Mouse (Mus musculus): Measurements from ENCODE around the gene Gm12216. TPM values are rescaled to one million over a fixed set of nuclear protein-coding genes. Genes with fewer than 3 reads are reported as not detected.
"Not testable (repeated sequence)": the region's sequence is repeated elsewhere in the genome, so short reads cannot be mapped to it uniquely, and the experiment has no call there.

The Gm12216 gene
- polyA plus RNA-seq (2015; fragmentation: Nextera tagmentation; extraction: Ambion mirVana), result 1.1 and 1.5 TPM in 2 replicates

DNA sequence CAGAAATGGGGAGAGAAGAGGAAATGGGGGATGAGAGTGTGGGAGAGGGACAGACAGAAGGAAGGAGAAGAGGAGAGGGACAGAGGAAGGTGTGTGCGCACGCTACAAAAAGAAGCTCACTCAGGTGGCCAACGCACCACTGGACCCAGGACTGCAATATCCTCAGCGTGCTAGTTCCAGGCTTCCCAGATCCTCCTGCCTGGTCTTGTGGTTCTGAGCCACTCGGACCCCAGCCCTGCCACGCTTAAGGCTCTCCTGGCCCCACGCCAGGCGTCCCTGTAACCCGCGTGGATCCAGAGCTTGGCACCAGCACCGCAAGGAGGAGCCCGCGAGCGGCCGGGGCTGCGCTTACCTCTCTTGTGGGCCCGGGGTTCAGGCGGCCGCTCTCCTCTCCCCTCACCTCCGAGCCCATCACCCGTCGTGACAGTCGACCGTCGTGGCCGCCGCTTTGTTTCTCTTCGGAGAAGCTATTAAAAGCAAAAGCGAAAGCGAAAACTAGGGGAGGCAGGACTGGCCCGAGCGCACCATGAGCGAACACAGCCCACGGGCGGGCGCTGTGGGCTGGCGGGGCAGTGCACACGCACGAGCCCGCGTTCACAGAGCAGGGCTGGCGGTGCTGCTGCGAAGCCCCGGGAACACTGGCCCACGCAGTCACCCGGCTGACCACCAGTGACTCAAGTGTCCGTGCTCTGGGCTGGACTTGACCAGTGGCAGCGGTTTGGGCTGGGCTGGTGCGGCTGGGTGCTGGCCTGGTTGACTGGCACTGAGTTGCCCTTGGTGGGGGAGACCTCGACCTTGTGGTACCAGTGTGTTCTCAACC lies at the start of gene Gm12216:
Gm12216 (minus strand) TSS at position 496 of the 820 bp plus-strand sequence.
- peak; percentile 53 for TF ChIP-seq CTCF (IDR thresholded peaks at IDR 0.05; ENCODE audit: low read depth)
- 6% methylated on average over 40 of the region's 50 CpGs for WGBS (ENCODE audit: insufficient replicate concordance)

DNA sequence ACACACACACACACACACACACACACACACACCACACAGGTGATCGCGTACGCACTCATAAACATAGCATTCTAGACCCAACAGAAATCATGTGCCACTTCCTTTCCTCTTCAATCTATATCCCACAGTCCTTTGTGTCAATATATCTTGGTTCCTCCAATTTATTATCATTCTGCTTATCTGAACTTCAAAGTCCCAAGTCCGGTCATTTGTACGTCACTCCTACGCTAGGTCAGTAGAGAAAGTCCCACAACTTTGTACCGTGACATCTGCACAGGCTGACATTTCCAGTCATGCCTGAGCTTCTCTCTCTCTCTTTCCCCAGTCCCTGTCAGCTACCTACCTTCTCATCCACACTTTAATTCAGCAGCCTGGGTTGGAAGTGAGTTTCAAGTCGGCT lies 49.6 kb upstream of the Gm12216 start:
- DNase-seq (no peak), ATAC-seq (peak; percentile 34)
- Histone ChIP-seq H3K36me3 (replicated peaks; ENCODE audit: insufficient read depth, low read length) (no peaks in the 10 kb centered on the region), H3K9ac (replicated peaks) (no peak overlapping the region), H3K9me3 (ENCODE audit: low read length) (no peaks in the 10 kb centered on the region), H3K4me3 (ENCODE audit: low read depth, low read length) (no peak overlapping the region), H3K4me1 (ENCODE audit: insufficient read depth) (peaks cover 3% of the 10 kb centered on the region; the same call in 1 of the 2 replicates), H3K27ac (ENCODE audit: low read depth) (peak overlapping the region; percentile 36; the same call in 1 of the 2 replicates), H3K4me2 (ENCODE audit: low read depth, low read length) (no peak overlapping the region), H3K27me3 (ENCODE audit: insufficient read depth, low read length) (no peaks in the 10 kb centered on the region)
- TF ChIP-seq EP300 (IDR thresholded peaks at IDR 0.05; ENCODE audit: low read depth), result no peak
- no peak for TF ChIP-seq CTCF (IDR thresholded peaks at IDR 0.05; ENCODE audit: low read depth)
- 67% methylated on average over 8 of the region's 8 CpGs for WGBS (ENCODE audit: insufficient replicate concordance)

More for the DNA sequence above, at the start of gene Gm12216:
- peak within 1 kb of the TSS; percentile 57 for H3K9ac ChIP-seq (replicated peaks)
- H3K4me2 ChIP-seq (ENCODE audit: low read depth, low read length), result peak within 1 kb of the TSS; percentile 73
- not testable (repeated sequence) for H3K4me1 ChIP-seq (ENCODE audit: insufficient read depth); H3K36me3 ChIP-seq (replicated peaks; ENCODE audit: insufficient read depth, low read length); H3K27me3 ChIP-seq (ENCODE audit: insufficient read depth, low read length); H3K9me3 ChIP-seq (ENCODE audit: low read length)
- H3K27ac ChIP-seq (ENCODE audit: low read depth), result 0 out of 2 replicates have a peak within 1 kb of the TSS, but pooled peaks have one; percentile 17
- ATAC-seq, result peak; percentile 82
- peak within 1 kb of the TSS; percentile 55 for H3K4me3 ChIP-seq (ENCODE audit: low read depth, low read length)
- peak; percentile 66 for DNase-seq

DNA sequence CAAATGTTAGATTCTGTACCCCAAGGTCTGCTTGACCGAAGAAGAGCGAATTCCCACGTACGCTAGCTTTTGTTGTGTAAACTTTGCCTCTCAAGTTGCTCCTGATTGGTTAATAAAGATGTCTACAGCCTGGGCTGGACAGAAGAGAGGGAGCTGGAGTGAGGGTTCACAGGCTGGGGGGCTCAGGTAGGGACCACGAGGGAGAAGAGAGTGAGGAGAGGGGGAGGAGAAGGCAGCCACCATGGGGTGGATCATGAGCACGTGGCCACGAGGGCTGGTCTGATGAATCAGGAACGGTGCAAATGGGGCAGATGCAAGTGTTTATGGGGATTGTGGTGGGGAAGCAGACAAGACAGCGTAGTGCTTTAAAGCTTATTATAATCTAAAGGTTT lies 45.5 kb upstream of the Gm12216 start:
- H3K27ac ChIP-seq (ENCODE audit: low read depth), result peak overlapping the region; percentile 52
- no peaks in the 10 kb centered on the region for H3K27me3 ChIP-seq (ENCODE audit: insufficient read depth, low read length)
- no peak for DNase-seq
- 60% methylated on average over 9 of the region's 9 CpGs for WGBS (ENCODE audit: insufficient replicate concordance)
- H3K4me2 ChIP-seq (ENCODE audit: low read depth, low read length), result no peak overlapping the region
- no peaks in the 10 kb centered on the region for H3K36me3 ChIP-seq (replicated peaks; ENCODE audit: insufficient read depth, low read length)
- no peak overlapping the region for H3K9ac ChIP-seq (replicated peaks)
- peak; percentile 25 for ATAC-seq
- TF ChIP-seq EP300 (IDR thresholded peaks at IDR 0.05; ENCODE audit: low read depth), result no peak
- H3K4me3 ChIP-seq (ENCODE audit: low read depth, low read length), result no peak overlapping the region
- H3K9me3 ChIP-seq (ENCODE audit: low read length), result no peaks in the 10 kb centered on the region
- peaks cover 9% of the 10 kb centered on the region; the same call in 1 of the 2 replicates for H3K4me1 ChIP-seq (ENCODE audit: insufficient read depth)

DNA sequence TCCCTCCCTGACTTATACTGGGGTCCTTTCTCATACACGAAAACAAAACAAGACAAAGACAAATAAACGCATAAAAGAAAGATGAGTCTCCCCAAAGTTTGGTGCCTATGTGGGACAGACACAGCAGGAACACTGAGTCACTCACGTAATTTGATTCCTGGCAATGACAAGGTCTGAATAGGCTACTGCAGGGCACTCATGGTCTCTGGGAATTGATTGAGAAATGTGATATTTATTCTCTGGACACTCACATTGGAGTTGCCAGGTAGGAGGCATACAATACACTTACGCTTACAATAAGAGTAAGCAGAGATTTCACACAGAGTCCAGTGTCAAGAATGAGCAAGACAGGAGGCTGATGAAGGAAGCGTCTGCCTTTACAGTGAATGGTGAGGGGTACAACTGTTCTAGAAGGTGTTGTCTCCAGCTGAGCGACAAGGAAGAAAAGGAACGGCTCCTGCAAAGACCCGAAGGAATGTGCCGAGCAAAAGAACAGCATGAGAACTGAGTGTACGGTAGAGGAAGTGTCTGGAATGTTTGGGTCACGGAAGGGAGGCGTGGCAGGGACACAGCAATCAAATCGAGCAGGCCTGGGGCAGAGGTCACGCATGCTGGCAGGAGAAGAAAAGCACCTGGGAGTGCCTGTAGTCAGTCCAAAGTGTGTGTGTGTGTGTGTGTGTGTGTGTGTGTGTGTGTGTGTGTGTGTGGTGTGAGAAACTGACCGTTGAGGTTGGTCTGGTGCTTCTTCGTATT lies 44.9 kb upstream of the Gm12216 start:
- Histone ChIP-seq H3K27ac (ENCODE audit: low read depth) (peak overlapping the region; percentile 89), H3K4me2 (ENCODE audit: low read depth, low read length) (no peak overlapping the region)

DNA sequence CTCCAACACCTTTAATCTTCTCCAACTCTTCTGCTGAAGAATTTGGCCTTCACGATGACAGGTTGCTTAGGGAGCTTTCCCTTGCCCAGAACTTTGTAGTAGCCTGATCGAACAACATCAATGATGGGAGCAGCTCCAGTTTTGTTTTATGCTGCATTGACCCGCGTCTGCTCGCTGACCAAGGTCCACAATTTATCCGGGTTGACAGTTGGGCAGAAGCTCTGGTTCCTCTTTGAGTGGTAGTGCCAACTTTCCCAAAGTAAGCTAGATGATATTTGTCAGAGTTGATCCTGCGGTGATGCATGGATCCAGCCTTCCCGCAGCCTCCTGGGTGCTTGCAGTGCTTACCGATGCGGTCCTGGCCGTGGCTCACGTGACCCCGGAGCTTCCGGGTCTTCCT lies 43.7 kb upstream of the Gm12216 start:
- no peak overlapping the region for H3K4me3 ChIP-seq (ENCODE audit: low read depth, low read length)
- H3K9me3 ChIP-seq (ENCODE audit: low read length), result no peaks in the 10 kb centered on the region
- no peak overlapping the region for H3K4me2 ChIP-seq (ENCODE audit: low read depth, low read length)
- DNase-seq (no peak), ATAC-seq (no peak)
- no peaks in the 10 kb centered on the region for H3K27me3 ChIP-seq (ENCODE audit: insufficient read depth, low read length)
- H3K4me1 ChIP-seq (ENCODE audit: insufficient read depth), result peaks cover 9% of the 10 kb centered on the region; the same call in 1 of the 2 replicates
- no peak for TF ChIP-seq CTCF (IDR thresholded peaks at IDR 0.05; ENCODE audit: low read depth)
- TF ChIP-seq EP300 (IDR thresholded peaks at IDR 0.05; ENCODE audit: low read depth), result no peak
- 87% methylated on average over 14 of the region's 14 CpGs for WGBS (ENCODE audit: insufficient replicate concordance)
- no peak overlapping the region for H3K9ac ChIP-seq (replicated peaks)
- no peaks in the 10 kb centered on the region for H3K36me3 ChIP-seq (replicated peaks; ENCODE audit: insufficient read depth, low read length)
- H3K27ac ChIP-seq (ENCODE audit: low read depth), result 0 out of 2 replicates have a peak overlapping the region, but pooled peaks have one; percentile 89

More for the DNA sequence above, 44.9 kb upstream of the Gm12216 start:
- H3K27me3 ChIP-seq (ENCODE audit: insufficient read depth, low read length), result no peaks in the 10 kb centered on the region
- no peaks in the 10 kb centered on the region for H3K9me3 ChIP-seq (ENCODE audit: low read length)
- peak; percentile 79 for DNase-seq
- H3K36me3 ChIP-seq (replicated peaks; ENCODE audit: insufficient read depth, low read length), result no peaks in the 10 kb centered on the region
- H3K4me1 ChIP-seq (ENCODE audit: insufficient read depth), result peaks cover 9% of the 10 kb centered on the region; the same call in 1 of the 2 replicates
- no peak overlapping the region for H3K4me3 ChIP-seq (ENCODE audit: low read depth, low read length)
- no peak overlapping the region for H3K9ac ChIP-seq (replicated peaks)
- peak; percentile 95 for ATAC-seq
- WGBS (ENCODE audit: insufficient replicate concordance), result 49% methylated on average over 16 of the region's 16 CpGs
- no peak for TF ChIP-seq CTCF (IDR thresholded peaks at IDR 0.05; ENCODE audit: low read depth)
- peak; percentile 66 for TF ChIP-seq EP300 (IDR thresholded peaks at IDR 0.05; ENCODE audit: low read depth)

DNA sequence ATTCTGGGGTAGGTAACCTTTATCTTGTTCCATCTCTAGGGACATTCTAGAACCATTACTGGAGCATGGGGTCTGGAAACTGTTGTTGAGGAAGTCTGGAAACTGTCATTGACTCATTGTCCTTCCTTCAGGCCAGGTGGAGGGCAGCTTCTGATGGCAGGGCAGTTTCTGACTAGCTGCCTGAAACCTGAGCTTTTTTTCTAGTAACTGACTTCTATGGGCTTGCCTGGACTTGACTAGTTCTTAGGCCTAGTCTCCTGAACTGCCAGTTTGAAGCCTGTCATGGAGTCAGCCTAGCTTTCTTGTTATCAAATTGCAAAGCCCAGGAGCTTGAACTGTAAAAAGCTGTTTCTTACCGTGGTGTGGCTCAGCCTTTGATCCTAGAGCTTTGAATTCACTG lies 41.9 kb upstream of the Gm12216 start:
- no peak overlapping the region for H3K4me2 ChIP-seq (ENCODE audit: low read depth, low read length)
- no peak for TF ChIP-seq EP300 (IDR thresholded peaks at IDR 0.05; ENCODE audit: low read depth)
- no peak for TF ChIP-seq CTCF (IDR thresholded peaks at IDR 0.05; ENCODE audit: low read depth)
- H3K9ac ChIP-seq (replicated peaks), result no peak overlapping the region
- ATAC-seq, result no peak
- peaks cover 9% of the 10 kb centered on the region; the same call in 1 of the 2 replicates for H3K4me1 ChIP-seq (ENCODE audit: insufficient read depth)
- H3K9me3 ChIP-seq (ENCODE audit: low read length), result no peaks in the 10 kb centered on the region
- H3K36me3 ChIP-seq (replicated peaks; ENCODE audit: insufficient read depth, low read length), result no peaks in the 10 kb centered on the region
- H3K4me3 ChIP-seq (ENCODE audit: low read depth, low read length), result no peak overlapping the region
- H3K27me3 ChIP-seq (ENCODE audit: insufficient read depth, low read length), result no peaks in the 10 kb centered on the region
- no peak for DNase-seq
- no peak overlapping the region for H3K27ac ChIP-seq (ENCODE audit: low read depth)
- WGBS (ENCODE audit: insufficient replicate concordance), result 55% methylated on average over 1 of the region's 1 CpGs
